Mouse (Mus musculus): ENCODE measurements around the gene Col24a1.

- TF ChIP-seq CTCF (IDR thresholded peaks at IDR 0.05; ENCODE audit: insufficient read depth, low read depth, low read length), result no peak
- TF ChIP-seq POLR2A (IDR thresholded peaks at IDR 0.05; ENCODE audit: insufficient read depth, low read depth, low read length), result no peak
These were observed 106.9 kb downstream of the Col24a1 start for GRCm38 (mm10) chr3:145399173-145399572.
